Mouse (Mus musculus) spleen, adult 2 months (tissue): ENCODE measurements around the gene Nme2.

ENCODE experiments used
- CTCF ChIP-seq: fragments of 200-500 bp; IDR thresholded peaks from 2 replicates; pipeline ENCODE4 v1.5.1; 2011; ENCODE audit warnings: mild to moderate bottlenecking, inconsistent platforms; ENCODE audit not compliant: insufficient read depth, insufficient read length, insufficient replicate concordance; ENCODE audit errors: extremely low read depth
- POLR2A ChIP-seq: fragments of 200-500 bp; IDR thresholded peaks from 2 replicates; pipeline ENCODE4 v1.6.1; 2011; ENCODE audit warnings: low read depth, low read length, inconsistent platforms

- no peak for TF ChIP-seq CTCF
- no peak for TF ChIP-seq POLR2A
Observed at GRCm38 (mm10) chr11:93997141-93997775, 41.2 kb upstream of the Nme2 start.
